Comparison of ENCODE assay signal across 14 mouse cellular contexts in the genomic region with DNA sequence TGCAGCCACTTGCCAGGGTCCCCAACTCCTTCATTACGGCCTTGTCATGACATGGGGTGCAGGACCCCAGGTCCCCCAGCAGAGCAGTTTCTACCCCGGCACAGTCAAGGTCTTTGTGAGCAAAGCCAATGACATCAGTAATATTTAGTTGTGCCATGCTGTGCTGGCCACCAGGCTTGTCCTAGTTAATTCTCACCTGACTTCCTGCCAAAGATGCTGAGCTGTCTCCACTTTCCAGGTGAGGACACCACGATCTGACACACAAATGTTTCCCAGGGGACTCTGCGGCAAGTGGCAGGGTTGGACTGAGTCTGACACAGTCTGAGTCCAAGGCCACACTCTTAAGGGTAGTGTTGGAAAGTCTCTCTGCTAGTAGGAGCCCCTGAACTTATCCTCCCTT. TPM values are rescaled to one million over a fixed set of nuclear protein-coding genes. Genes with fewer than 3 reads are reported as not detected.
A peak's percentile ranks its signal among the peaks of the same experiment; 100 is the strongest.
DNase-seq lines count a peak whose midpoint lies in the region; ATAC-seq and TF ChIP-seq lines count a peak whose summit lies in the region.
"Had no signal": no experiment of that assay in that cellular context is flagged by ENCODE, and none has a peak within 500 bp of the region (broad histone marks: within the 10 kb centered on the region; RNA-seq: fewer than 3 reads in every experiment).

A gene (plus strand): TSS at position 173 of the 400 bp plus-strand sequence.

- H3K4me1 ChIP-seq in cortical plate, adult 2 months (ENCODE audit: control insufficient read depth, insufficient read depth, low read length), result no peaks in the 10 kb centered on the region
- peaks cover 13% of the 10 kb centered on the region for H3K4me1 ChIP-seq in midbrain, embryonic 15.5 days
- peaks cover 10% of the 10 kb centered on the region for H3K4me1 ChIP-seq in heart, embryonic 11.5 days (ENCODE audit: control insufficient read depth, insufficient read depth, low read length)

- no peak within 1 kb of the TSS for H3K4me3 ChIP-seq in cortical plate, adult 2 months (ENCODE audit: insufficient read depth, low read length)
- H3K4me3 ChIP-seq in midbrain, embryonic 15.5 days, result no peak within 1 kb of the TSS
- H3K4me3 ChIP-seq in heart, embryonic 11.5 days (ENCODE audit: low read depth, low read length), result no peak within 1 kb of the TSS
- H3K4me3 ChIP-seq: embryonic facial prominence, embryonic 10.5 days; heart, embryonic 13.5 days; liver, embryonic 12.5 days had no signal

- no peak for TF ChIP-seq CTCF in cortical plate, adult 2 months (IDR thresholded peaks at IDR 0.05; ENCODE audit: extremely low read depth, insufficient read depth, low read length)

- no peak within 1 kb of the TSS for H3K4me2 ChIP-seq in midbrain, embryonic 15.5 days
- H3K4me2 ChIP-seq in heart, embryonic 11.5 days, result no peak within 1 kb of the TSS
- H3K4me2 ChIP-seq: heart, embryonic 13.5 days; liver, embryonic 12.5 days had no signal

- no peak for DNase-seq in left cerebral cortex, adult 18-20 months (ENCODE audit: low spot score in 2 of 2)
- DNase-seq in left cerebral cortex, adult 9 months (ENCODE audit: low spot score in 2 of 2), result no peak
- peak; percentile 69 for DNase-seq in cerebellum, adult 8-10 months
- DNase-seq in urinary bladder, postnatal 14 days (ENCODE audit: low spot score), result no peak
- DNase-seq: kidney, postnatal 14 days; thymus, postnatal 4 days had no signal

- no peak for ATAC-seq in midbrain, embryonic 15.5 days (replicated peaks)
- ATAC-seq in heart, embryonic 11.5 days (replicated peaks; ENCODE audit: insufficient number of reproducible peaks, low FRiP score, low TSS enrichment), result no peak
- ATAC-seq: inflammation-experienced regulatory T-cells, adult 6 months; liver, embryonic 12.5 days had no signal

- 89% methylated on average over 4 of the region's 4 CpGs for WGBS in midbrain, embryonic 15.5 days
- 80% methylated on average over 4 of the region's 4 CpGs for WGBS in heart, embryonic 11.5 days (ENCODE audit: insufficient replicate concordance)

- H3K27ac ChIP-seq in cortical plate, adult 2 months (ENCODE audit: insufficient read depth, low read length), result no peak within 1 kb of the TSS
- no peak within 1 kb of the TSS for H3K27ac ChIP-seq in midbrain, embryonic 15.5 days
- no peak within 1 kb of the TSS for H3K27ac ChIP-seq in heart, embryonic 11.5 days (ENCODE audit: low read depth, low read length)
- H3K27ac ChIP-seq: embryonic facial prominence, embryonic 10.5 days; heart, embryonic 13.5 days; liver, embryonic 12.5 days; macrophage had no signal

- no peaks in the 10 kb centered on the region for H3K36me3 ChIP-seq in midbrain, embryonic 15.5 days (replicated peaks)
- H3K36me3 ChIP-seq in heart, embryonic 11.5 days (ENCODE audit: control insufficient read depth, insufficient read depth, low read length), result no peaks in the 10 kb centered on the region
- H3K36me3 ChIP-seq: embryonic facial prominence, embryonic 10.5 days; heart, embryonic 13.5 days; liver, embryonic 12.5 days had no signal

- no peaks in the 10 kb centered on the region for H3K9me3 ChIP-seq in midbrain, embryonic 15.5 days
- H3K9me3 ChIP-seq in heart, embryonic 11.5 days (replicated peaks; ENCODE audit: control insufficient read depth, low read length), result no peaks in the 10 kb centered on the region
- H3K9me3 ChIP-seq: embryonic facial prominence, embryonic 10.5 days; heart, embryonic 13.5 days; liver, embryonic 12.5 days had no signal

- 0 out of 2 replicates have a peak, but pooled peaks cover 7% of the 10 kb centered on the region for H3K27me3 ChIP-seq in midbrain, embryonic 15.5 days (replicated peaks)
- peaks cover 35% of the 10 kb centered on the region for H3K27me3 ChIP-seq in heart, embryonic 11.5 days (ENCODE audit: control insufficient read depth, insufficient read depth, low read length)

- H3K9ac ChIP-seq in midbrain, embryonic 15.5 days, result no peak within 1 kb of the TSS
- no peak within 1 kb of the TSS for H3K9ac ChIP-seq in heart, embryonic 11.5 days (ENCODE audit: low read depth, low read length)
- H3K9ac ChIP-seq: heart, embryonic 13.5 days; liver, embryonic 12.5 days had no signal

- TF ChIP-seq POLR2A in cortical plate, adult 2 months (IDR thresholded peaks at IDR 0.05; ENCODE audit: extremely low read depth, insufficient read depth, low read length), result no peak

RNA-seq across cellular contexts. Expression of the gene that starts here (rescaled TPM):
- 10 to 100 TPM; 47.7 to 48.3 TPM for total RNA-seq in left cerebral cortex, adult 18-20 months (2021)
- polyA plus RNA-seq in cortical plate, adult 2 months (2012; rRNA removed), result 29.7 and 30.0 TPM in 2 replicates
- polyA plus RNA-seq in midbrain, embryonic 15.5 days (2015; fragmentation: Nextera tagmentation; extraction: Ambion mirVana), result 18.4 and 19.6 TPM in 2 replicates
- 0.23 TPM in 1 of 2 replicates, not detected in the other for polyA plus RNA-seq in heart, embryonic 11.5 days (2014; fragmentation: Nextera tagmentation; extraction: Ambion mirVana)
- polyA plus RNA-seq: inflammation-experienced regulatory T-cells, adult 6 months; liver, embryonic 12.5 days had no signal

Comparison
In these comparisons a context has a peak if more than half of its experiments do, and no peak if none do; other contexts are left out.
1. RNA of the gene that starts here (polyA plus RNA-seq): 29.7 to 30.0 TPM in cortical plate, adult 2 months and 18.4 to 19.6 TPM in midbrain, embryonic 15.5 days; 0.23 TPM in heart, embryonic 11.5 days; every median in the first group is over 10 times any median in the second.